Mouse (Mus musculus) spleen, adult 2 months (tissue): ENCODE results near the gene Ranbp3l.

Experiments
- CTCF ChIP-seq: fragments of 200-500 bp; IDR thresholded peaks from 2 replicates; pipeline ENCODE4 v1.5.1; 2011; ENCODE audit warnings: mild to moderate bottlenecking, inconsistent platforms; ENCODE audit not compliant: insufficient read depth, insufficient read length, insufficient replicate concordance; ENCODE audit errors: extremely low read depth
- POLR2A ChIP-seq: fragments of 200-500 bp; IDR thresholded peaks from 2 replicates; pipeline ENCODE4 v1.6.1; 2011; ENCODE audit warnings: low read depth, low read length, inconsistent platforms

- TF ChIP-seq CTCF (no peak), POLR2A (no peak)
These were observed 16.9 kb upstream of the Ranbp3l start for GRCm38 (mm10) chr15:8950856-8951255.
